Mouse (Mus musculus): ENCODE results near the gene Trim10. TPM values are rescaled to one million over a fixed set of nuclear protein-coding genes. Genes with fewer than 3 reads are reported as not detected.

The Trim10 gene
- polyA plus RNA-seq, 1 experiment from 2014 or later = 3.4 TPM

- Histone ChIP-seq H3K27ac (ENCODE audit: low read depth) (peak overlapping the region; percentile 84; the same call in 1 of the 2 replicates), H3K4me1 (ENCODE audit: insufficient read depth) (peaks cover 6% of the 10 kb centered on the region; the same call in 1 of the 2 replicates), H3K4me2 (peak overlapping the region; percentile 66), H3K4me3 (ENCODE audit: low read depth, low read length) (peak overlapping the region; percentile 70; the same call in 1 of the 2 replicates), H3K9ac (peak overlapping the region; percentile 29; the same call in 1 of the 2 replicates), H3K36me3 (ENCODE audit: insufficient read depth) (no peaks in the 10 kb centered on the region), H3K27me3 (ENCODE audit: insufficient read depth, low read length) (no peaks in the 10 kb centered on the region), H3K9me3 (ENCODE audit: low read depth, low read length) (no peaks in the 10 kb centered on the region)
- ATAC-seq (ENCODE audit: insufficient read depth) (peak; percentile 6; the same call in 1 of the 2 replicates), DNase-seq (peak; percentile 83)
- peak; percentile 41 for TF ChIP-seq CTCF (IDR thresholded peaks at IDR 0.05; ENCODE audit: low read depth)
- WGBS = 30% methylated on average over 12 of the region's 12 CpGs
These were observed 33.6 kb upstream of the Trim10 start for GRCm38 (mm10) chr17:36835591-36836426.

- DNase-seq (no peak), ATAC-seq (ENCODE audit: insufficient read depth) (peak; percentile 42)
- peak overlapping the region; percentile 86; the same call in 1 of the 2 replicates for H3K9ac ChIP-seq
- H3K4me1 ChIP-seq (ENCODE audit: insufficient read depth) = peaks cover 6% of the 10 kb centered on the region; the same call in 1 of the 2 replicates
- peak overlapping the region; percentile 70 for H3K4me3 ChIP-seq (ENCODE audit: low read depth, low read length)
- H3K27me3 ChIP-seq (ENCODE audit: insufficient read depth, low read length) = no peaks in the 10 kb centered on the region
- peak overlapping the region; percentile 84 for H3K27ac ChIP-seq (ENCODE audit: low read depth)
- H3K9me3 ChIP-seq (ENCODE audit: low read depth, low read length) = no peaks in the 10 kb centered on the region
- no peak; the same call in 1 of the 2 replicates for TF ChIP-seq CTCF (IDR thresholded peaks at IDR 0.05; ENCODE audit: low read depth)
- WGBS = 13% methylated on average over 3 of the region's 3 CpGs
- H3K4me2 ChIP-seq = peak overlapping the region; percentile 66
- H3K36me3 ChIP-seq (ENCODE audit: insufficient read depth) = no peaks in the 10 kb centered on the region
These were observed 33.0 kb upstream of the Trim10 start for GRCm38 (mm10) chr17:36836427-36836812.

GRCm38 (mm10) chr17:36836874-36837647, 32.3 kb upstream of the Trim10 start, which contains the start of gene Trim26:
Gene Trim26, plus strand, starts transcription at chr17:36837134.
- Histone ChIP-seq H3K36me3 (ENCODE audit: insufficient read depth) (no peaks in the 10 kb centered on the region), H3K9ac (peak within 1 kb of the TSS; percentile 86), H3K27ac (ENCODE audit: low read depth) (peak within 1 kb of the TSS; percentile 96), H3K4me2 (peak within 1 kb of the TSS; percentile 66), H3K4me1 (ENCODE audit: insufficient read depth) (peaks cover 6% of the 10 kb centered on the region; the same call in 1 of the 2 replicates), H3K9me3 (ENCODE audit: low read depth, low read length) (no peaks in the 10 kb centered on the region), H3K27me3 (ENCODE audit: insufficient read depth, low read length) (no peaks in the 10 kb centered on the region), H3K4me3 (ENCODE audit: low read depth, low read length) (peak within 1 kb of the TSS; percentile 70)
- ATAC-seq (ENCODE audit: insufficient read depth) (peak; percentile 99), DNase-seq (peak; percentile 99)
- TF ChIP-seq CTCF (IDR thresholded peaks at IDR 0.05; ENCODE audit: low read depth) = no peak
- under 1% methylated on average over 58 of the region's 58 CpGs for WGBS

- Histone ChIP-seq H3K36me3 (ENCODE audit: insufficient read depth) (0 out of 2 replicates have a peak, but pooled peaks cover 4% of the 10 kb centered on the region), H3K4me1 (ENCODE audit: insufficient read depth) (peaks cover 6% of the 10 kb centered on the region; the same call in 1 of the 2 replicates), H3K27me3 (ENCODE audit: insufficient read depth, low read length) (no peaks in the 10 kb centered on the region), H3K27ac (ENCODE audit: low read depth) (no peak overlapping the region), H3K4me2 (no peak overlapping the region), H3K4me3 (ENCODE audit: low read depth, low read length) (no peak overlapping the region), H3K9ac (no peak overlapping the region), H3K9me3 (ENCODE audit: low read depth, low read length) (no peaks in the 10 kb centered on the region)
- DNase-seq (no peak), ATAC-seq (ENCODE audit: insufficient read depth) (no peak)
- TF ChIP-seq CTCF (IDR thresholded peaks at IDR 0.05; ENCODE audit: low read depth) = no peak
- 81% methylated on average over 5 of the region's 5 CpGs for WGBS
These were observed 30.4 kb upstream of the Trim10 start for GRCm38 (mm10) chr17:36839001-36839400.

DNA sequence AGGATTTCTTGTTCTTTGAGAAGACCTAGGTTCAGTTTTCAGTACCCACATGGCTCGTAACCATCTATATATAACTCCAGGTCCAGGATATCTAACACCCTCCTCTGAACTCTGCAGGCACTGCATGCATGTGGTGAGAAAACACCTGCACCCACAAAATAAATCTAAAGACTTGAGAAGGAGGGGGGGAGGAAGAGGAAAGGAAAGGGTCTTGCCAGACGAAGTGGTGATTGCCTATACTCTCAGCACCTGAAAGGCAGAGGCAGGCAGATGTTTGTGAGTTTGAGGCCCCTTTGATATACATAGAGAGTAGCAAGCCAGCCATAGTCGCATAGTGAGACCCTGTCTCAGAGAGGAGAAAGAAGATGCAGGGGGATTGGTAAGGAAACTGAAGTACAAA, 29.4 kb upstream of the Trim10 start:
- no peak for ATAC-seq (ENCODE audit: insufficient read depth)
- no peak overlapping the region for H3K9ac ChIP-seq
- H3K9me3 ChIP-seq (ENCODE audit: low read depth, low read length) = no peaks in the 10 kb centered on the region
- peaks cover 6% of the 10 kb centered on the region; the same call in 1 of the 2 replicates for H3K4me1 ChIP-seq (ENCODE audit: insufficient read depth)
- no peak overlapping the region for H3K4me2 ChIP-seq
- no peak for DNase-seq
- no peaks in the 10 kb centered on the region for H3K27me3 ChIP-seq (ENCODE audit: insufficient read depth, low read length)
- H3K4me3 ChIP-seq (ENCODE audit: low read depth, low read length) = no peak overlapping the region
- 0 out of 2 replicates have a peak, but pooled peaks cover 4% of the 10 kb centered on the region for H3K36me3 ChIP-seq (ENCODE audit: insufficient read depth)
- WGBS = 70% methylated on average over 3 of the region's 3 CpGs
- no peak for TF ChIP-seq CTCF (IDR thresholded peaks at IDR 0.05; ENCODE audit: low read depth)
- H3K27ac ChIP-seq (ENCODE audit: low read depth) = no peak overlapping the region

GRCm38 (mm10) chr17:36840961-36841445, 28.4 kb upstream of the Trim10 start:
- Histone ChIP-seq H3K27me3 (ENCODE audit: insufficient read depth, low read length) (no peaks in the 10 kb centered on the region), H3K4me1 (ENCODE audit: insufficient read depth) (peaks cover 5% of the 10 kb centered on the region; the same call in 1 of the 2 replicates), H3K4me2 (no peak overlapping the region), H3K27ac (ENCODE audit: low read depth) (no peak overlapping the region), H3K36me3 (ENCODE audit: insufficient read depth) (0 out of 2 replicates have a peak, but pooled peaks cover 4% of the 10 kb centered on the region), H3K9ac (no peak overlapping the region), H3K9me3 (ENCODE audit: low read depth, low read length) (no peaks in the 10 kb centered on the region), H3K4me3 (ENCODE audit: low read depth, low read length) (no peak overlapping the region)
- DNase-seq (no peak), ATAC-seq (ENCODE audit: insufficient read depth) (no peak)
- no peak for TF ChIP-seq CTCF (IDR thresholded peaks at IDR 0.05; ENCODE audit: low read depth)

Data from lung, embryonic 14.5 days (tissue).